Mouse (Mus musculus): ENCODE results near the gene Lhfpl2. TPM values are rescaled to one million over a fixed set of nuclear protein-coding genes. Genes with fewer than 3 reads are reported as not detected.
A peak's percentile ranks its signal among the peaks of the same experiment; 100 is the strongest.

The Lhfpl2 gene
- polyA plus RNA-seq, 1 experiment from 2014 or later, result 23.4 TPM

GRCm38 (mm10) chr13:94118091-94118490 is 60.5 kb downstream of the Lhfpl2 start:
- H3K27ac ChIP-seq (ENCODE audit: low read length), result no peak overlapping the region
- peaks cover 15% of the 10 kb centered on the region; the same call in 1 of the 2 replicates for H3K36me3 ChIP-seq (ENCODE audit: control insufficient read depth, insufficient read depth)
- 96% methylated on average over 1 of the region's 1 CpGs for WGBS
- no peaks in the 10 kb centered on the region for H3K27me3 ChIP-seq (ENCODE audit: control insufficient read depth, insufficient read depth, low read length)
- H3K9me3 ChIP-seq (replicated peaks; ENCODE audit: control insufficient read depth, low read length), result peaks cover 9% of the 10 kb centered on the region
- ATAC-seq (replicated peaks; ENCODE audit: extremely low read depth, insufficient read depth, low FRiP score), result no peak
- no peak overlapping the region for H3K9ac ChIP-seq (ENCODE audit: low read length)
- H3K4me2 ChIP-seq (ENCODE audit: low read depth, low read length), result no peak overlapping the region
- peaks cover 10% of the 10 kb centered on the region for H3K4me1 ChIP-seq (ENCODE audit: control insufficient read depth, insufficient read depth, low read length)
- no peak overlapping the region for H3K4me3 ChIP-seq (ENCODE audit: low read length)

GRCm38 (mm10) chr13:94119309-94119708 is 61.7 kb downstream of the Lhfpl2 start:
- H3K36me3 ChIP-seq (ENCODE audit: control insufficient read depth, insufficient read depth), result peaks cover 12% of the 10 kb centered on the region; the same call in 1 of the 2 replicates
- peak overlapping the region; percentile 62; the same call in 1 of the 2 replicates for H3K27ac ChIP-seq (ENCODE audit: low read length)
- H3K4me3 ChIP-seq (ENCODE audit: low read length), result no peak overlapping the region
- H3K9me3 ChIP-seq (replicated peaks; ENCODE audit: control insufficient read depth, low read length), result peaks cover 9% of the 10 kb centered on the region
- H3K4me1 ChIP-seq (ENCODE audit: control insufficient read depth, insufficient read depth, low read length), result peaks cover 10% of the 10 kb centered on the region
- 27% methylated on average over 5 of the region's 5 CpGs for WGBS
- H3K9ac ChIP-seq (ENCODE audit: low read length), result no peak overlapping the region
- ATAC-seq (replicated peaks; ENCODE audit: extremely low read depth, insufficient read depth, low FRiP score), result no peak; the same call in 1 of the 2 replicates
- H3K4me2 ChIP-seq (ENCODE audit: low read depth, low read length), result no peak overlapping the region
- no peaks in the 10 kb centered on the region for H3K27me3 ChIP-seq (ENCODE audit: control insufficient read depth, insufficient read depth, low read length)

- Histone ChIP-seq H3K4me2 (ENCODE audit: low read depth, low read length) (no peak overlapping the region), H3K9ac (ENCODE audit: low read length) (no peak overlapping the region), H3K27ac (ENCODE audit: low read length) (no peak overlapping the region), H3K4me3 (ENCODE audit: low read length) (no peak overlapping the region), H3K4me1 (ENCODE audit: control insufficient read depth, insufficient read depth, low read length) (no peaks in the 10 kb centered on the region), H3K9me3 (replicated peaks; ENCODE audit: control insufficient read depth, low read length) (peaks cover 3% of the 10 kb centered on the region), H3K36me3 (ENCODE audit: control insufficient read depth, insufficient read depth) (peaks cover 8% of the 10 kb centered on the region; the same call in 1 of the 2 replicates), H3K27me3 (ENCODE audit: control insufficient read depth, insufficient read depth, low read length) (no peaks in the 10 kb centered on the region)
- no peak for ATAC-seq (replicated peaks; ENCODE audit: extremely low read depth, insufficient read depth, low FRiP score)
- 79% methylated on average over 16 of the region's 16 CpGs for WGBS
These were observed 65.4 kb downstream of the Lhfpl2 start for GRCm38 (mm10) chr13:94122703-94123592.

- peaks cover 11% of the 10 kb centered on the region; the same call in 1 of the 2 replicates for H3K4me1 ChIP-seq (ENCODE audit: control insufficient read depth, insufficient read depth, low read length)
- no peaks in the 10 kb centered on the region for H3K27me3 ChIP-seq (ENCODE audit: control insufficient read depth, insufficient read depth, low read length)
- 0 out of 2 replicates have a peak overlapping the region, but pooled peaks have one; percentile 7 for H3K4me3 ChIP-seq (ENCODE audit: low read length)
- H3K9me3 ChIP-seq (replicated peaks; ENCODE audit: control insufficient read depth, low read length), result no peaks in the 10 kb centered on the region
- H3K4me2 ChIP-seq (ENCODE audit: low read depth, low read length), result peak overlapping the region; percentile 14
- no peak overlapping the region for H3K9ac ChIP-seq (ENCODE audit: low read length)
- WGBS, result 48% methylated on average over 7 of the region's 7 CpGs
- H3K36me3 ChIP-seq (ENCODE audit: control insufficient read depth, insufficient read depth), result no peaks in the 10 kb centered on the region
- no peak for ATAC-seq (replicated peaks; ENCODE audit: extremely low read depth, insufficient read depth, low FRiP score)
- peak overlapping the region; percentile 68 for H3K27ac ChIP-seq (ENCODE audit: low read length)
These were observed 72.8 kb downstream of the Lhfpl2 start for GRCm38 (mm10) chr13:94130394-94130793.

- H3K9me3 ChIP-seq (replicated peaks; ENCODE audit: control insufficient read depth, low read length), result no peaks in the 10 kb centered on the region
- H3K27ac ChIP-seq (ENCODE audit: low read length), result no peak overlapping the region
- H3K9ac ChIP-seq (ENCODE audit: low read length), result no peak overlapping the region
- H3K4me2 ChIP-seq (ENCODE audit: low read depth, low read length), result peak overlapping the region; percentile 14
- no peaks in the 10 kb centered on the region for H3K27me3 ChIP-seq (ENCODE audit: control insufficient read depth, insufficient read depth, low read length)
- WGBS, result 76% methylated on average over 4 of the region's 4 CpGs
- no peak for ATAC-seq (replicated peaks; ENCODE audit: extremely low read depth, insufficient read depth, low FRiP score)
- no peak overlapping the region for H3K4me3 ChIP-seq (ENCODE audit: low read length)
- H3K36me3 ChIP-seq (ENCODE audit: control insufficient read depth, insufficient read depth), result no peaks in the 10 kb centered on the region
- H3K4me1 ChIP-seq (ENCODE audit: control insufficient read depth, insufficient read depth, low read length), result peaks cover 15% of the 10 kb centered on the region
These were observed 73.5 kb downstream of the Lhfpl2 start for GRCm38 (mm10) chr13:94131135-94131534.

- peak overlapping the region; percentile 28 for H3K27ac ChIP-seq (ENCODE audit: low read length)
These were observed 74.8 kb downstream of the Lhfpl2 start for GRCm38 (mm10) chr13:94132187-94132995.

GRCm38 (mm10) chr13:94134646-94135045 is 77.0 kb downstream of the Lhfpl2 start:
- H3K27ac ChIP-seq (ENCODE audit: low read length), result peak overlapping the region; percentile 49
- H3K36me3 ChIP-seq (ENCODE audit: control insufficient read depth, insufficient read depth), result no peaks in the 10 kb centered on the region
- peaks cover 22% of the 10 kb centered on the region for H3K4me1 ChIP-seq (ENCODE audit: control insufficient read depth, insufficient read depth, low read length)
- no peak for ATAC-seq (replicated peaks; ENCODE audit: extremely low read depth, insufficient read depth, low FRiP score)
- no peak overlapping the region for H3K9ac ChIP-seq (ENCODE audit: low read length)
- no peak overlapping the region for H3K4me2 ChIP-seq (ENCODE audit: low read depth, low read length)
- 72% methylated on average over 7 of the region's 7 CpGs for WGBS
- H3K27me3 ChIP-seq (ENCODE audit: control insufficient read depth, insufficient read depth, low read length), result no peaks in the 10 kb centered on the region
- H3K9me3 ChIP-seq (replicated peaks; ENCODE audit: control insufficient read depth, low read length), result no peaks in the 10 kb centered on the region
- no peak overlapping the region for H3K4me3 ChIP-seq (ENCODE audit: low read length)

More at GRCm38 (mm10) chr13:94132187-94132995, 74.8 kb downstream of the Lhfpl2 start:
- no peak overlapping the region for H3K4me2 ChIP-seq (ENCODE audit: low read depth, low read length)
- H3K9me3 ChIP-seq (replicated peaks; ENCODE audit: control insufficient read depth, low read length), result no peaks in the 10 kb centered on the region
- H3K4me1 ChIP-seq (ENCODE audit: control insufficient read depth, insufficient read depth, low read length), result peaks cover 15% of the 10 kb centered on the region
- no peaks in the 10 kb centered on the region for H3K36me3 ChIP-seq (ENCODE audit: control insufficient read depth, insufficient read depth)
- peak; percentile 60; the same call in 1 of the 2 replicates for ATAC-seq (replicated peaks; ENCODE audit: extremely low read depth, insufficient read depth, low FRiP score)
- H3K27me3 ChIP-seq (ENCODE audit: control insufficient read depth, insufficient read depth, low read length), result no peaks in the 10 kb centered on the region
- no peak overlapping the region for H3K4me3 ChIP-seq (ENCODE audit: low read length)
- WGBS, result 58% methylated on average over 13 of the region's 13 CpGs
- no peak overlapping the region for H3K9ac ChIP-seq (ENCODE audit: low read length)

- peak; percentile 38 for ATAC-seq (replicated peaks; ENCODE audit: extremely low read depth, insufficient read depth, low FRiP score)
- Histone ChIP-seq H3K4me1 (ENCODE audit: control insufficient read depth, insufficient read depth, low read length) (peaks cover 27% of the 10 kb centered on the region), H3K4me3 (ENCODE audit: low read length) (no peak overlapping the region), H3K36me3 (ENCODE audit: control insufficient read depth, insufficient read depth) (no peaks in the 10 kb centered on the region), H3K27ac (ENCODE audit: low read length) (peak overlapping the region; percentile 49), H3K9me3 (replicated peaks; ENCODE audit: control insufficient read depth, low read length) (no peaks in the 10 kb centered on the region), H3K4me2 (ENCODE audit: low read depth, low read length) (no peak overlapping the region), H3K9ac (ENCODE audit: low read length) (no peak overlapping the region), H3K27me3 (ENCODE audit: control insufficient read depth, insufficient read depth, low read length) (no peaks in the 10 kb centered on the region)
- WGBS, result 52% methylated on average over 7 of the region's 7 CpGs
These were observed 77.6 kb downstream of the Lhfpl2 start for GRCm38 (mm10) chr13:94135180-94135579.

Measured in heart, embryonic 16.5 days (tissue).